Mouse (Mus musculus) heart, postnatal 14 days (tissue): ENCODE data around the gene Tmc3. TPM values are rescaled to one million over a fixed set of nuclear protein-coding genes. Genes with fewer than 3 reads are reported as not detected.

ENCODE experiments used
- DNase-seq, 2 experiments: peaks; one replicate each; pipeline ENCODE4 v3.0.0; 2021 to 2022
- intact Hi-C: fragments of 180-260 bp; cut with DNase I; formaldehyde crosslinking; loops from one replicate; pipeline ENCODE4 v1.15.1; 2025
- total RNA-seq, 2 experiments: library from RNA; stranded (reverse); gene quantifications; 2 replicates each; pipeline ENCODE4 v1.2.3; 2021

Gene Tmc3
- total RNA-seq, 2 experiments from 2014 or later: 0.33 to 0.59 TPM

DNA sequence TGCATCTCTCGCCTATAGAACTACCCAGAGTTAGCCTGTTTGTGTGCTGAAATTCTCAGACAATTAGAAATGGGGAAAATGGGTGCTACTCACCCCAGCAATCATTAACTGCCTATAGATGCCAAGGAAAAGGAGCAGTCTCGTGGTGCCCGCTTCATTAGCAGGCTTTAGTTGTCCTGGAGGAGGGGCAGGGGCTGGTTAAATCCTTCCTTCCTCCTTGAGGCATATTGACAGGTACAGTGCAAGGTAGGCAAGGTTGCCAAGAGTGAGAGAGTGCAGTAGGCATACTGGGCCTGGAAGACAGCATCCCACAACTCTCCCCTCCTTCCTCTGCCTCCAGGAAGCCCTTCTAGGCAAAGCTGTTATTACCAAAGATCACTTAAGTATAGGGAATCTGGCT is 9.3 kb downstream of the Tmc3 start:
- DNase-seq: no peak
- intact Hi-C loops: no loop called here

GRCm38 (mm10) chr7:83597063-83597462 is 12.3 kb downstream of the Tmc3 start:
- intact Hi-C loops: no loop called here
- DNase-seq: no peak

GRCm38 (mm10) chr7:83598997-83599912 is 14.5 kb downstream of the Tmc3 start:
- DNase-seq: no peak
- intact Hi-C loops: no loop called here

GRCm38 (mm10) chr7:83599913-83600286 is 15.2 kb downstream of the Tmc3 start:
- DNase-seq: peak; percentile 69 to 70
- intact Hi-C loops: loop anchor here (1.0 kb wide), 1 partner anchor 32 kb away; no protein-coding TSS in a partner anchor

GRCm38 (mm10) chr7:83604180-83604944 is 19.6 kb downstream of the Tmc3 start:
- no peak for DNase-seq
- intact Hi-C loops: no loop called here

- intact Hi-C loops: no loop called here
- DNase-seq: no peak
Measured at GRCm38 (mm10) chr7:83606796-83607195, 22.1 kb downstream of the Tmc3 start.

- intact Hi-C loops: no loop called here
- DNase-seq: no peak
Measured at GRCm38 (mm10) chr7:83609891-83610290, 25.2 kb downstream of the Tmc3 start.

DNA sequence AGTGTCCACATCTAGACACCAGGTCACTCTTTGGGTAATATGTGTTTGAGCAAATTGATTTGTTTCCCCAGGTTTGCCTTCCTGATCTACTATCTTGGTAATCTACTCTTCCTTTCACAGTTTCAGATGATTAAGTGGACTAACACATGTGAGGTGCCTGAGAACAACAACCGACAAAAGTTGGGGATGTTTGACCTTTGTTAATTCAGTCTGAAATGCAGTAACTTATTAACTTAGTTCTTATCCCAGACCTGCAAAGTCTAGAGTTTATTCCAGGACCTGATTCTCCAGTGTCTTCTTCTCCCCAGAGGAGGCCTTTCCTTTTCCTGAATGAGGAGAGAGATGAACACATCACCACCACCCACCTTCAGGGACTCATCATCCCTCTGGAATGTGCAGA is 27.2 kb downstream of the Tmc3 start:
- intact Hi-C loops: no loop called here

DNA sequence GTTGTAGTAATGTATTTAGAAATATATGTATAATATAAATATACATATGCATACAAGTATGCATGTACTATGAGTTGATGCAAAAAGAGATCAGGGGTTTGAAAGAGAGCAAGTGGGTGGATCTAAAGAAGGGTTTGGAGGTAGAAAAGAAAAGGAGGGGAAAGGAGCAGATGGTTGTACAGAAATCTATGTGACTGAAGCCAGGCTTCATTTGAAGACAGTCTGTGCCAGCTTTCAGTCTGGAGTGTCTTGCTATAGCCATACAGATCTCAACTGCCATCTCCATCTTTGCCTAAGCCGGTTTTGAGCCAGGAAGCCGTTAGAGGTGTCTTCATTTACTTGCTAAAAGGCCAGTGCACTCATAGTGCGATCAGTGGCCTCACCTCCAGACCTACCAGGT is 30.5 kb downstream of the Tmc3 start:
- no peak for DNase-seq
- intact Hi-C loops: no loop called here

More for the DNA sequence above, 27.2 kb downstream of the Tmc3 start:
- no peak for DNase-seq

DNA sequence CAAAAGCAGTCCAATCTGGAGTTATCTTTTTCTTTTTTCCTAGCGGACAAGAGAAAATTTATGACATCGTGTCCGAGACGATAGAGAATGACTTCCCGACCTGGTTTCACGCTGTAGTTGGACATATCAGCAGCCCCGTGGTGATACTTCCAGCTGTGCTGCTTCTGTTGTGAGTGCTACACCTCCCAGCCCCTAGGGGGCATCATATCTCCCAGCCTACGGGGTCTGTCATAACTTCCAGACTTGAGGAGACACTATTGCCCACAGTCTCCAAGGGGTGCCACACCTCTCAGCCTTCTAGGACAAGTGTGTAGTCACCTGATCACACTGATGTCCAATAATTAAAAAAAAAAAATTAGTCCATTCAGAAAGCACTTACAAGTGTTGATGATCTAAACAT is 31.1 kb downstream of the Tmc3 start:
- DNase-seq: no peak
- intact Hi-C loops: no loop called here

- no peak for DNase-seq
- intact Hi-C loops: no loop called here
Measured at GRCm38 (mm10) chr7:83616268-83616667, 31.5 kb downstream of the Tmc3 start.

- no peak for DNase-seq
- intact Hi-C loops: no loop called here
Measured at GRCm38 (mm10) chr7:83618709-83619108, 34.0 kb downstream of the Tmc3 start.

- DNase-seq: no peak
- intact Hi-C loops: no loop called here
Measured at GRCm38 (mm10) chr7:83622582-83622981, 37.9 kb downstream of the Tmc3 start.

DNA sequence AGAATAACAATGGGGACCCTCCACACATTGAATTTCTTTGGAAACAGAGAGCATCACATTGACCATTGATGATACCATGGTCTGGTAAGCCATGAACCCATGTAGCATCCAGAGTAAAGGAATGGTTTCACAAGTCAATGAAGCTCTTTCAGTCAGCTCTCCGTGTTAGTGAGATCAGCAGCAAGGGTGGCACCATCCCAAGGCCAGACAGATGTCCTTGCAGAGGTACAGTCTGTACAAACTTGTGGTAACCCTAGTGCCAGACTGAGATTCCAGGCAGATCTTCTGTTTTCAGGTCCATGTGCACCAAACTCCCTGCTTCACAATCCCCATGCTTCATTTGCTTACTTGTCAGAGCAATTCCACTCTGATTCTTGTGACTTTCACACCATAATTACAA is 39.3 kb downstream of the Tmc3 start:
- intact Hi-C loops: no loop called here

GRCm38 (mm10) chr7:83626557-83627257 is 42.0 kb downstream of the Tmc3 start:
- intact Hi-C loops: no loop called here
- DNase-seq: no peak

More for the DNA sequence above, 39.3 kb downstream of the Tmc3 start:
- no peak for DNase-seq

DNA sequence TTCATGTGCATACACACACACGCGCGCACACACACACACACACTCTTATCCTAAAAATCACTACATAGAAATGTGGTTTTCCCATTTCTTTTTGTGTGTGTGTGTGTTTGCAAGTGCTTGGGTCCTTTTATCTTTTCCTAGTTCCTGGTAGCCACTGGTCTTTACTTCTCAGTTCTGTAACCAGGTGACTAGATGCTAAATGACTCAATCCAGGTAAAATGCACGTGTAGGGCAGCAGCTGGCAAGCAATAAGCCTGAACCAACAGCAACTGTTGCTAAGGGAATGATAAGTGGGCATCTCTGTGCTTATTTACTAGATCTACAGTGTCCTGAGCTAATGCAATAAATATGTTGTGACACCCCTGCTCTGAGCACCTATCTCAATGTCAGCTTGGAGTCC is 42.6 kb downstream of the Tmc3 start:
- intact Hi-C loops: no loop called here
- DNase-seq: no peak

GRCm38 (mm10) chr7:83631073-83631827 is 46.5 kb downstream of the Tmc3 start:
- DNase-seq: no peak
- intact Hi-C loops: loop anchor here (2.0 kb wide), 1 partner anchor 62 kb away; no protein-coding TSS in a partner anchor

DNA sequence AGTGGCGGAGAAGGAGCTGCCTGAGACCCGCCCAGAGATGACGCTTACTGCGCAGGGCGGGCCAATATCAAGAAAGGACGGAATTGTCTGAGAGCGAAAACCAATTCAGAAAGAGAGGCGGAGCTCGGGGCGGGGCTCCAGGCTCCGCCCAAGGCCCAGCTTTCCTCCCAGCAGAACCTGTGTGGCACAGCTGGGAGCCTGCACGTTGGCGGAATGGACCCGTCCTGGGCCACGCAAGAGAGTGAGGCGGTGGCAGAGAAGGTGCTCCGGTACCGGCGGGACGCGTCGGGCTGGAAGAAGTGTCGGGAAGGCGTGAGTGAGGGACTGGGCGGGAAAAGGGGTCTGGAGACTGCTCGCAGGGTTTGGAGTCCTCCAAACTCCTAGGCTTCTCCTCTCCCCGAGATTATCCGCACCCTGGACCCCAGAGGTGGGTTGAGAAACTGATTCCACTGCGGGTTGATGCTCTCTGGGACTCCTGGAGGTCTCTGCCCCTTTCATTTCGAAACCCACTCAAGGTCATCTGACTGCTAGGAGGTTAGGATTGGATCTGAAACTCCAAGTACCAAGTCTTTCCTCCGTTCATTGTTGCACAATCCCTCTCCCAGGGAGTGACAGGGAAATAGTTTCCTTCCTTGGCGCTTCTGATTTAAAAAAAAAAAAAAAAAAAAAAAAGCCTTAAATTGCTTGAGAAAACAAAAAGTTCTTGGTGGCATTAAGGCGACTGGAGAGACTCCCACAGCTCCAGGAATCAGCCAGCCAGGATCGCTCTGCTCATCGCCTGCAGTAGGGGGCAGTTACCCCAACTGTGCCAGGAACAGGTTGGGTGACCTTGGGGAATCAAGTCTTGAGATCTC is 47.3 kb downstream of the Tmc3 start, which contains the start of gene Stard5:
Stard5 (plus strand) TSS at position 132 of the 854 bp plus-strand sequence.
- intact Hi-C loops: loop anchor here (2.0 kb wide), 2 partner anchors 23 to 63 kb away; no protein-coding TSS in a partner anchor
- DNase-seq: peak; percentile 93 to 94

DNA sequence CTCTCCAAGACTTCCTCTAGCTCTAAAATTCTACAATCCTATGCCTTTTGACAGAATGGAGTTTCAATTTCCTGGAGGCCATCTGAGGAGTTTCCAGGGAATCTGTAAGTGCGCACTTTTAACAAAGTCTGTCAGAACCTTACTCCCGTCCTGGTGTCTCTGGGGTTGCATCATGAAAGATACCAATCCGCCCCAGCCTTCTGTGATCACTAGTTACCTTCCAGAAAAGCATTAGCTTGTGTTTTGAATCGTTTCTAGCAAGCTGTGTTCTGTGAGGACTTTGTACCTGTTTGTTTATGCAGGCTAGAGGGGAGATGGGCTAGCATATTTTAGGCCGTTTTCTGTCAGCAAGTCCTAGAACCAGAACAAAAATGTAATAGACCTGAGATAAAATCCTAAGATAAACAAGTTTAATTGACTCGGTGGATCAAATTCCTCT is 48.0 kb downstream of the Tmc3 start:
- intact Hi-C loops: loop anchor here (2.0 kb wide), 1 partner anchor 22 kb away; no protein-coding TSS in a partner anchor
- no peak for DNase-seq
